Mouse (Mus musculus): ENCODE results near the gene Tnr. TPM values are rescaled to one million over a fixed set of nuclear protein-coding genes. Genes with fewer than 3 reads are reported as not detected.

Tnr gene
- total RNA-seq, 2 experiments from 2014 or later = 112 TPM

- intact Hi-C loops (cut with DNase I) = no loop called here
- DNase-seq (ENCODE audit: extremely low spot score in 1 of 2, low spot score in 2 of 2) = no peak
These were observed 28.2 kb downstream of the Tnr start for GRCm38 (mm10) chr1:159551591-159552442.

DNA sequence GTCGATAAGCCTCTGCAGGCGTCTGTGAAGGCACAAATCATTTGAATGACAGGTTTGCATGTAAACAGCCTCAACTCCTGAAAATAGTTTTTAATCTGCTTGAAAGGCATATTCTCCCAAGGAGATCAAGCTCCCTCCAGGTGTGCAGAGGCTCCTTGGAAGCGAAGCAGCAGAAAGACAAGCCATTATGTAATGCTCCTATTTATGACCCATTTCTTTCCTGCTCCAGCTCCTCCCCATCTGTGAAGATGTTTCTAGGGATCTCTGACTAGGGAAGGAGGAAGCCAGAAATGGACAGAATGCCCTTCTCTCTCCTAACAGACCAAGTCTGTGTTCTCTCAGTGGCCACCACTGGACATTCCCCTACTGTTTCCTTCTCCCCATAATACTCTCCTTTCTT, 38.0 kb downstream of the Tnr start:
- no peak for DNase-seq (ENCODE audit: extremely low spot score in 1 of 2, low spot score in 2 of 2)
- intact Hi-C loops (cut with DNase I) = no loop called here

GRCm38 (mm10) chr1:159565129-159565528, 41.6 kb downstream of the Tnr start:
- DNase-seq (ENCODE audit: extremely low spot score in 1 of 2, low spot score in 2 of 2) = no peak
- intact Hi-C loops (cut with DNase I) = no loop called here

DNA sequence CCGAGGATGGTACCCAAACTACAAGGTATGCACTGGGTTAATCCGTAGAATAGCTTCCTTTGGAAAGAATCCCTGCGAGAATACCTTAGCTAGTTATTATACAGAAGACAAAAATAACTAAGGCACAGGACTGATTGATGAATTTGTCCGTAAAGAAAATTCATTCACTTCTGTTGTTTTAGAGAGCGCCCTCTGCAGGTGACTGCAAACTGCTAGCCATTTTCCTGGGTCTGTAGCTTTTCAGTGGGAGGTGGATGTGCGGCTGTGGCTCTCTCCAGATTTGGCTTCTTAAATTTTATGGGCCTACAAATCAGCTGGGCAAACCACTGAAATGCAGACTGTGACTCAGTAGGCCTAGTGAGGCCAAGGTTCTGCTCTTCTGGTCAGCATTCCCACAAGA, 42.5 kb downstream of the Tnr start:
- no peak for DNase-seq (ENCODE audit: extremely low spot score in 1 of 2, low spot score in 2 of 2)
- intact Hi-C loops (cut with DNase I) = no loop called here

- no peak for DNase-seq (ENCODE audit: extremely low spot score in 1 of 2, low spot score in 2 of 2)
- intact Hi-C loops (cut with DNase I) = no loop called here
These were observed 43.6 kb downstream of the Tnr start for GRCm38 (mm10) chr1:159567171-159567570.

DNA sequence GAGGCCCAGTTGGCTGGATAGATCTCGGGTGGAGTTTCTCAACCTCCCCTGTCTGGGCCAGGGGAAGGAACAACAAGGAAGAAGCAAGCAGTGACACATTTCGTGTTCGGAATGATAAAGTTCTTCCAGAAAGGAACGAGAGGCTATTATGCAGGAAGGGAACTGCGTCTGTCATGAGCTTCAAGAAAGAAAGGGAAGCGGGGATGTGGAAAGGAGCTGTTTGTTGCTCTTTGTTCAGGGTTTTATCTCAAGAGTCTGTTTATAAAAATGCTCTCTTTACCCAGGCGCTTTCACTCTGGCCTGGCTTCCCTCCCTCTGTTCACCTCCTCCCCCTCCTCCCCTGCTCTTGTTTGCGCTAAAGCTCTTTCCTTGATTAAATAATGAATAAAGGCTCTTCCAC, 46.7 kb downstream of the Tnr start:
- intact Hi-C loops (cut with DNase I) = no loop called here
- DNase-seq (ENCODE audit: extremely low spot score in 1 of 2, low spot score in 2 of 2) = no peak

- intact Hi-C loops (cut with DNase I) = no loop called here
- DNase-seq (ENCODE audit: extremely low spot score in 1 of 2, low spot score in 2 of 2) = no peak
These were observed 47.3 kb downstream of the Tnr start for GRCm38 (mm10) chr1:159570831-159571230.

- intact Hi-C loops (cut with DNase I) = no loop called here
- no peak for DNase-seq (ENCODE audit: extremely low spot score in 1 of 2, low spot score in 2 of 2)
These were observed 48.4 kb downstream of the Tnr start for GRCm38 (mm10) chr1:159571951-159572350.

- intact Hi-C loops (cut with DNase I) = no loop called here
- no peak for DNase-seq (ENCODE audit: extremely low spot score in 1 of 2, low spot score in 2 of 2)
These were observed 49.5 kb downstream of the Tnr start for GRCm38 (mm10) chr1:159573116-159573515.

DNA sequence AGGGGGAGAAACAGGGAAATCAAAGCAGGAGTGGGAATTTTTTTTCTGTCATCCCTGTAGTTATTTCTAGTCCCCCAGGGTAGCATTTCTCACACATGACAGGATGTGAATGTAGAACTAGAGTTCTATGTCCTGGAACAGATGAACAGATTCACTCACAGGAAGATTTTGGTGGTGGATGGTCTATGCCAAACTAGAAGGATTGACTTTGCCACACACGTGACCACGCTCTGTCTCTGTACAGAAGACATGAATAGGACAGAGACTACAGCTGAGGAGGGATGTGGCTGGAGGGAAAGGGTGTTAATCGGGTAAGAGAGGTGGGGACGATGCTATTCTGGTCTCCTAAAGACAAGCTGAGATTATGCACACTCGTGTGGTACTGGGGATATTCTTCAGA, 51.1 kb downstream of the Tnr start:
- no peak for DNase-seq (ENCODE audit: extremely low spot score in 1 of 2, low spot score in 2 of 2)
- intact Hi-C loops (cut with DNase I) = no loop called here

DNA sequence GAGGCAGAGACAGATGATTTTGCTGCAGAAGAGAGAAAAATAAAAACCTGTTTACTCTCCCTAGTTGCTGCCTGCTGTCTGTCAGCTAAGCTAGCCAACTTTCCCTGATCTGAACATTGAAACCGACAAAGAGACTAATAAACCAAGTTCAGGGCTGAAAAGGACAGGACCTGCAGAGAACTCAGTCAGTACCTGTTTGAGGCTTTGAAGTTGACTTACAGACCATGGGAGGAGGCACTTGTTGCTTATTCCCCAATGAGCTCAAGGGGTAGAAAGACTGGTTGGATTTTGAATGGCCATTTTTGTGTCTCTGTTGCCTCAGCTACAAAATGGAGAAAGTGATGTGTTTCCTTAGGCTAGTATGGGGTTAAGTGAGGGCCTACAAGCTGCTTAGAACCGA, 52.7 kb downstream of the Tnr start:
- intact Hi-C loops (cut with DNase I) = no loop called here
- DNase-seq (ENCODE audit: extremely low spot score in 1 of 2, low spot score in 2 of 2) = no peak

GRCm38 (mm10) chr1:159578391-159578790, 54.8 kb downstream of the Tnr start:
- intact Hi-C loops (cut with DNase I) = no loop called here
- no peak for DNase-seq (ENCODE audit: extremely low spot score in 1 of 2, low spot score in 2 of 2)

DNA sequence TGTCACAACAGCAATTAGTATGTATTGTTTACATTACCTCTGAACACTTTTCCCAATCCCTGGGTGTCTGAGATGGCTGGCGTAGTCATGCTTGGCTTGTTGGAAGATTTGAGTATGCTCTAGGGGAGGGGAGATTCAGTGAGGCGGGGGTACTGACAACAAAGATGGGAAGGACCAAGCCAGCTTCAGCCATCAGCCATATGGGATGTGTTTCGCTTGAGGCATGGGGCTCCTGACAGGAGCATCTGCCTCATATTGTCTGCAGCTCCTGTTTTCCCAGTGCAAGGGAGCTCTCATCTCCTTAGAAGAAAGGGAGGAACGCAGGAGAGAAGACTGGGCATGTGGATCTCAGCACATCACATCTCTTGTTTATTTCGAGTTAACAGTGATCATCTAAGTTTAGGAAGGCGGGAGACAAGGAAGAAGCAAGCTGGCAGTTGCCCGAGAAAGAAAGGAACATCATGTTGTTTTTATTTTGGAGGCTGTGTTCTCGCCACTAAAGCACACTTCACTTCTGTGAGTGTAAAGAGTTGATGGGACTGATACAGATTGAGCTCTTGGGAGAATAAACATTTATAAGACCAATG, 56.9 kb downstream of the Tnr start:
- intact Hi-C loops (cut with DNase I) = no loop called here
- DNase-seq (ENCODE audit: extremely low spot score in 1 of 2, low spot score in 2 of 2) = no peak

DNA sequence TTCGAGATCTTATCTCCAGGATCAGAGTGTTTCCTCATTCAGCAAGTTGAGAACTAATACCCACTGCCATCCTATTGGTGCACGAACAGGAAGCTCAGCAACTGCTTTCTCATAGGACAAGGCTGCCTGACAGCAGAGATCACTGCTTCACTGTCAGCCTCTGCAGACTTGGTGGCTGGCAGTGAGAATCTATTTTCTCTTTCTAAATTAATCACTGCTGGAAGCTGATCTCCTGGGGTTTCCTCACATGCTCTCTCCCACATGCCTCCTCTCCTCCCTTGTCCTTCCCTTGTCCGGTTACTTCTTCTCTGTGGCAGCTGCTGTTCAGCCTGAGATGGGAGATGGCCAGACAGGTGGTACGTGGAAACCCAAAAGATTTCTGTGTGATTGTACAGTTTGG, 60.3 kb downstream of the Tnr start:
- intact Hi-C loops (cut with DNase I) = no loop called here
- DNase-seq (ENCODE audit: extremely low spot score in 1 of 2, low spot score in 2 of 2) = no peak

DNA sequence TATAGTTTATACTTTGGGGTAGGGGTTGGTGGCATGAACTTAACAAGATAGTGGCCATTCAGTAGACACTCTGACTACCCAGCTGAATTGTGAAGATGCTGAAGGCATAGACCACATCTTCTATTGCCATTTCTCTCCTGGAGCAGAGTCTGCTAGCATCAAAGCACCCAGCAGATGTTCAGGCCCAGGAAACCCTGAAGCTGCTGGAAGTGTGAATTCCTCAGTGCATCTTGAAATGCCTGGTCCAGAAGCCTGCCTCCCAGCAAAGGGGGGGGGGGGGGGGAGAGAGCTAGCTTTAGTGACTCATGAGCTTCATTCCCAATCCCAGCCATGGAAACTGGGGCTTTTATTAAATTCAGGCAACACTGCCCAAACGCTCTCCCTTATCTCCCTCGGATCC, 65.2 kb downstream of the Tnr start:
- intact Hi-C loops (cut with DNase I) = no loop called here
- no peak for DNase-seq (ENCODE audit: extremely low spot score in 1 of 2, low spot score in 2 of 2)

DNA sequence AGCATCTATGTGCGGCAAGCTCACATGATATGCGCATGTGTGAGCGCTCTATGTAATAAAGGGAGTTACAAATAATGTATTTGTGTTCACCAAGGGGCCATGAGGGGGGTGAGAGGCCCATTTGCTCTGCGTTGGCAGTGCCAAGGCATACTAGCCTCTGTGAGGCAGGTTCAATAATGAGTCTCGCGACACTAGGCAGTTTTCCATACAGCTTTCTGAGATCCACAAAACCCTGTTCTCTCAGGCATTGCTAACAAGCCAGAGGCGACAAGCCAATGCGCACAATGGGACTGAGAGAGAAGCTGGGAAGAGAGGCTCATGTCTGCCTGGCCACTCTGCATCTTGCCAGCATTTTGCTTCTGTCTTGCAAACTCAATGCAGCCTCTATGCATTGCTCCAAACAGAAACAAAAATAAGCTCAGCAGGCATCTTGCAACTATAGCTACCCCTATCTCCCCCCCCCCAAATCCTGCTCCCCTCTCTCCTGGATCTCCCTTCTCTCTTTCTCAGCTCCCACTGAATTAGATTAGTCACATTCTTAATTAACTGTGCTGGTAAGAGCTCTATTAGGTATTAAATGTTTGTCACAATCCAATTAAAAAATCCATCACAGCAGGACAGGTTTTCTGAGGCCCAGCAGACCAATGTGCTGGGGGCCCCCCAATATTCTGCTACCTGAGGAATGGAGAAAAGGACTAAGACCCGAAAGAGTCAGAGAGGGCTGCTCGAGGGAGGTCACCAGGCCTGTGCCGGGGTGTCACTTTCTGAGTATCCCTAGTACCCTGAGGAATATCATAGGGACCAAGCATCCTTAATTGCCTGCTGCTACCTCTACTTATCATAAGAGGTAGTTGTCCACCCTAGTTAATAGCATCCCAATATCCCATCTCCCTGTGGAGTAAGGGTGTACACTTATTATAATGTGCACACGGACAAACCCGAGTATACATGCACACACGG, 70.8 kb downstream of the Tnr start:
- intact Hi-C loops (cut with DNase I) = no loop called here
- peak in 1 of 2 experiments; percentile 38 for DNase-seq (ENCODE audit: extremely low spot score in 1 of 2, low spot score in 2 of 2)

- DNase-seq (ENCODE audit: extremely low spot score in 1 of 2, low spot score in 2 of 2) = no peak
- intact Hi-C loops (cut with DNase I) = no loop called here
These were observed 72.2 kb downstream of the Tnr start for GRCm38 (mm10) chr1:159595729-159596128.

DNA sequence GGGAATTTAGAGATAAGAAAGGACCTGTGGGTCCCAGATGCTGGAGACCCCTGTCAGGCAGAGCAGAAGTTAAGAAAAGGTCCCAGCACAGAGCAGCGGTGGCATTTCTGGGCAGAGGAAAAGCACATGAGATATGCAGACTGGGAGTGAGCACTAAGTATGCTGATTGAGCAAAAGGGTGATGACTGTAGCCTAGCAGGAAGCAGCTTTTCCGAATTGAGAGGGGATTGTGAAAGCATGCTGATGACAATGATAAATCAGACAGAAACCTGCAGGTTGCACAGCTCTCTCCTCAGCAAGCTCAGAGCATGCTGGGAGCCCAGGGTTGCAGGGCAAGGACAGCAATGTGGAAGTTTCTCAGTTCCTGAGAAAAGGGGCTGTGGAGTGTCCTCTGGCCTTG, 73.1 kb downstream of the Tnr start:
- intact Hi-C loops (cut with DNase I) = no loop called here
- no peak for DNase-seq (ENCODE audit: extremely low spot score in 1 of 2, low spot score in 2 of 2)

- intact Hi-C loops (cut with DNase I) = no loop called here
- DNase-seq (ENCODE audit: extremely low spot score in 1 of 2, low spot score in 2 of 2) = no peak
These were observed 90.0 kb downstream of the Tnr start for GRCm38 (mm10) chr1:159613561-159613960.

All from left cerebral cortex, postnatal 10 days (tissue).